Mouse (Mus musculus) lung, postnatal 25 days (tissue): ENCODE results near the gene St5.

Experiments
- DNase-seq: peaks from one replicate; pipeline ENCODE4 v3.0.0; 2022; ENCODE audit warnings: low spot score

Gene St5

DNA sequence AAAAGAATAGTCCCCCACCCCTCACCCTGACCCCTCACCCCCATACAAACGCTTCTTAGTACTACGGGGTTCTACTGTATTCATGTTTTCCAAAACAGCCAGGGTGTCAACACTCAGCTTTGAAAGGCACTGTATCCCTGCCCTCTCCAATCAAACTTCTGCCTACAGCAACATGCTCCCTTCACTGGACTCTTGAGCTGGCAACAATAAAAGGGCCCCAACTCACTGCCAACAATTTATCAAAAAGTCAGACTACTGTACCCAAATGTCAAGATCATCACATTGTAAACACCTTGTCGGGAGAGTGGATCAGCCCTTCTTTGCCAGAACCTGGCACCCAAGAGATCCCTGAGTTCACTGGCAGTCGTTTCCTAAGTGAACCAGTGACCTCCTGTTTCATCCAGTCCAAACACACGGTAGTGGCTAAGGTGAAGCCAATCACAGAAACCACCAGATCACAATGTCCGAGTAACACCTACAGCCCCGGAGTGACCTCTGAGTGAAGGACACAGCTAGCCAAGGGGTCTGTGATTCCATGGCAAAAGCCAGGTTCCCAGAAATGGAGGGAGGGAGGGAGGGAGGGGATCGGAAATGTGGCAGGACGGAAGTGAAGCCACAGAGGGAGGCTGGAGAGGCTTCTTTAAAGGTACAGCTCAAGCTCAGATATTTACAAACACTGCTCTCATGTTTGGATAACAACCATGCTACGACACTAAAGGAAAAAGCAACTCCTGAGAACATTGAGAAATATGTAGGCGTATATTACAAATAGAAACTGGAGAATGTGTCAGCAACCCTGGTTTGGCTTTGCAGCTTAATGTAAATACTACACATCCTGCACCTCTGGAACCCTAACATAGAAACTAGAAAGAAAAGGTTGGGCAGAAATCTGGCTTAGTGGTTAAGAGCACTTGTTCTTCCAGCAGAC, 136.3 kb downstream of the St5 start:
- DNase-seq: no peak

- DNase-seq: no peak
Measured at GRCm38 (mm10) chr7:109566327-109566726, 137.1 kb downstream of the St5 start.

GRCm38 (mm10) chr7:109563775-109564362, 139.5 kb downstream of the St5 start:
- DNase-seq: peak; percentile 55

DNA sequence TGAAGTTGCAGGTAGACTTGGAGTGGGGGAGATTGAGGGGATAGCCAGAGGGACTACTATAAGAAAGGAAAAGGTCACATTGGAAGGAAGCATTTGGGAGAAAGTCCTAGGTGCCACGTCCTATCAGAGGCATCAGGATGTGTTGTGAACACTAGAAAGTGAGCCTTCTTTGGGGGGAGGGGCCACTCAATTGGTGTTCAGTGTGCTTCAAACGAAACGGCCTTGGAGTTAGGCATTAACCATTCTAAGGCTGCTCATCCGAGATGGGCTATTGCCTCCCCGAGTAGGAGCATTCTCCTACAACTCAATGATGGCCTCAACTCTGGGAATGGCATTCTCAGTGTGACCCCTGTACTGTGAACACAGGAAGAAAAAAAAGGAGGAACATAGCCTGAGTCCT, 140.7 kb downstream of the St5 start:
- DNase-seq: no peak

DNA sequence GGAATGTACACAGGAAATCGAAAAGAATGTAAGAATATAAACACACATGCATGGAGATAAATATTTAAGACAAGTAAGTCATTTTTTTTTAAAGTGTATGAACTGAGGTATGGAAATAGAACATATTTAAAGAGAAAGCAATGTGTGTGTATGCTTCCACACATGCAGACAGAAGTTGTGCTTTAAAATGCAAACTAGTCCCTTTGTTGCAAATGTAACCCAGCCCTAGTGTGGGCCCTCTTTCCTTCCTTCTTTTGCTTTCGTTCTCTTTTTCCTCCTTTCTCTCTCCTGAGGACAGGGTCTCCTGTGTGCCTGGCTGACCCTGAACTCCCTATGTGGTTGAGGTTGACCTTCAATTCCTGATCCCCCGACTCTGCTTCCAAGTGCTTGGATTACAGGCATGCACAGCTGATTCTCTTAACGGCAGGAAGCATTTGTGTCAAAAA, 141.2 kb downstream of the St5 start:
- no peak for DNase-seq

GRCm38 (mm10) chr7:109561466-109562153, 141.8 kb downstream of the St5 start:
- peak; percentile 66 for DNase-seq

DNA sequence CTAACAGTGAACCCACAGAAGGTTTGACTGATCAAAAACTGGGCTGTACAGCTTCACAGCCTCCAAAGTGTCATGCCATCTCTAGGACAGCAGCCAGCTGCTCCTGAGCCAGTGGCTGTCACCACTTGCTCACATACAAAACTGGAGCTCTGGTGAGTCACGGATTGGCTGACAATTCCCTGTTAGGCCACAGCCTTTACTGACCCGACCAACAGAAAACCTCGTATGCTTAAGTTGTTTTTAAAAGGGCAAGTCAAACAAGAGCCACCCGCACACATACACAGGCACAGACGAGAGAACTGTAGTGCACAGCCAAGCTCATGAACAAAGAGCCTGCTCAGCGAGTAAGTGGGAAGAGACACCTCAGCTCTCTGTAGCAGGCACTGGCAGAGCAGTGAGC, 143.9 kb downstream of the St5 start:
- DNase-seq: peak; percentile 48

DNA sequence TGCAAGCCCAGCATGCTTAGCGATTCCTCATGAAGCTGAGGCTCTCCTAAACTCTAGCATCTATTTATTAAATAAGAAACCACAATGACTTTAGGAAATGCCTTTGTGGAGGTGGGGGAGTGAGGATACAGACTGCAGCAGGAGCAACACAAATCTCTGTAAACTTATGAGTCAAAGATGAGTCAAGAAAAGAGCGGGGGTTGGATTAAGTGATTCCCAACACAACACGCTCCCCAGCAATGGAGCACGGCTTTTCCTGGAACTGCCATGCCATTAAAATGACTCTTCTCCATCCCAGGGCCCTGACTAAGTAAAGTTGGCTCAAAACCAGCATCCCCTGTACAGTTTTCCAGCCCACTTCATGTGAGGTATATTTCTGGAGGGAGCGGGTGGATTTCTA, 156.7 kb downstream of the St5 start:
- no peak for DNase-seq

- DNase-seq: no peak
Measured at GRCm38 (mm10) chr7:109546186-109546585, 157.2 kb downstream of the St5 start.

DNA sequence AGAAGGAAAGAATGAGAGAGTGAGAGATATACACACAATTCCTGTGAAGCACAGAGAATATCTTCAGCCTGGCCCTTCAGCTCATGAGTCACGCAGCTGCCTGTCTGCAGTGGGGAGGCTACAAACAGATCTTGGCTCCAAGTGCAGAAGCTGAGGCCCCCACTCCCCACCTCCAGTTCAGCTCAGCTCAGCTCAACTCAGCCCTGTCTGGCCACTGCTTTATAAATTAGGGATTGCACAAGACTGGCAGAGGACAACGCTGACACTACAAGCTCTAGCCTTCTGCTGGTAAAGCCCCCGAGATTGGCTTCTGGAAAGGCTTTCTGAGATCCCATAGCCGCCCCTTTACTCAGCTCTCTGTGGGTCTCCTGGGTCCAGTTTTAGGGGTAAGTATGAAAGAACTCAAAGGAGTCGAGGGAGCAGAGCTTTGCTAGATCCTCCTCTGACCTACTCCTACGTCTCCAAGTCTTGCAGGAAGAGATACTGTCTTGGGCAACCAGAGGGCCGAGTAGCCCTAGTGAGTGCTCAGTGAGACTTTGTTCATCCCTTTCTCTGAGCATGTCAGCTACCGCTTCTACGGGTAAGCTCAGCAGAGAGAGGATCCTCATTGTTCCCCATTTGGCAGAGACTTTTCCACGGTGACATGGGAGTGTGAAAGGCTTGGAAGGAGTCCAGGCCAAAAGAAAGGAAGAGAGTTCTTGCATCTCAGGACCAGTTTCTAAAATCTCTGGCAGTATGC, 158.0 kb downstream of the St5 start:
- no peak for DNase-seq

DNA sequence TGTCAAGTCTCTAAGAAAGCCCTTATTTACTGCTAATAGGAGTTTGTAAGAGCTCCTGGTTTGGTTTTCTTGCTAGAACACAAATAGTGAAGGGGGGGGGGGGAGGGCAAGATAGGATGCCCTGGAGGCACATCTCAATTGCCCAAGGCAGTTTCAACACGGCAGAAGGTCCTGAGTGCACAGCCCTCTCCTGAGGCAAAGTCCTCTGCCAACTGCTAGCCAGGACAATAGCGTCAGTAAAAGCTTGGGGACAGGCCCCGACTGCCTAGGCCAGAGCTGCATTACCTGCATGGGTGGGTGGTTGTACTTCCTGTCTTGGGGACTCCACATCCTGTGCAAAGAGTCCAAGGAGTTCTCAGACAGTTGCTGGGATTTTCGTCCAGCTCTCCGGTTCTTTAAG, 158.6 kb downstream of the St5 start:
- DNase-seq: no peak

- no peak for DNase-seq
Measured at GRCm38 (mm10) chr7:109542364-109542628, 161.1 kb downstream of the St5 start.

DNA sequence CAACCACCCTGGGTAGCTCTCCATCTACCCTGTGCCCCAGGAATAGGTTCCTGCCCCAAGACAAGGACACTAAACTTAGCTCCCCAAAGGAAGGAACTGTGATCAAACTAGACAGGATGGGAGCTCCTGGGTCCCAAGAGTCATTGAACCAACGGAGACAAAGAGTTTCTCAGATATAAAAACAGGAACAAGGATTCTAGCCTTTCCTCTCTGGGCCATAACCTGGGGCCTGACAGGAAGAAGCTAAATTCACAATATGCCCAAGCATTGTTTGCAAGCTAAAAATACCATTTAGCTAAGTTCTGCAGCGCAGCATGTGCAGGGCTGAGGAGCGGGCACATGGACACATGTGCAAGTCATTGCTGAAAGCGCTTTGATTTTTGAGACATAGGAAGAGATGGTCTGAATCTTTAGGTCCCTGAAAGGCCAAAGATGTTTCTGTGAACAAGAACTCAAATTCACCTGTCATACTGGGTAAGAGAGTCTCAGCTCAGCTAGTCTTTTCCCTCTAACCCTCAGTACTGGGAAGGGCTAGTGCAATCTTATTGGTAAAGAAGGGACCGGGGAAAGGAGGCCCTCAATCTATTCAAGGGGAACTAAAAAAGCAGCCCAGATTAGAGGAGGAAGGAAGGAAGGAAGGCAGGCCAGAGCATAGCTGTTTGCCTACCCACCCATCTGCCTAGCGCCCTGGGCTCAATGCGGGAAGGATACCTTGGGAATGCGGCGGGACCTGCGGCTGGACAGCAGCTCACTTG, 161.6 kb downstream of the St5 start:
- DNase-seq: no peak

GRCm38 (mm10) chr7:109540902-109541301, 162.5 kb downstream of the St5 start:
- no peak for DNase-seq

DNA sequence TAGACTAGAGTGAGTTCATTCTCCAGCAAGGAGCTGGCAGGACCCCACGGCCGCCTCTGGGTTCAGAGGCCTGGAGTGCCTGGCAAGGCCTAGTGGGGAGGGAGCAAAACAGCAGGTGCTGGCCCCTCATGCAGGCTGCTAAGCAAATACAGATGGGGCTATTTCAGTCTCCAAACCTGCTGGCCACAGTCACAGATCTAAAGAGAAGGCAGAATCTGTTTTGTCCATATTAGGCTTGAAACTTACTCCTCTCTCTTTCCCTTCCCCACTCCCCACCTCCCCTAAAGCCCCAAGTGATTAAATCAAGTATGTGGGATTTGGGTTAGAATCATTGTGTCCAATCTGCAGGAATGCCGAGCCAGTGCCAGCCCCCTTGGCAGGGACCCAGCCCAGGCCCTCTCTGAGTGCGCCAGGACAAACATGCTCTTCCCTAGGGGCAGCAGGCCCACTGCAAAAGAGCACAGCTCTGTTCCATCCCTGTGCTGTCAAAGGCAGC, 166.9 kb downstream of the St5 start:
- no peak for DNase-seq

DNA sequence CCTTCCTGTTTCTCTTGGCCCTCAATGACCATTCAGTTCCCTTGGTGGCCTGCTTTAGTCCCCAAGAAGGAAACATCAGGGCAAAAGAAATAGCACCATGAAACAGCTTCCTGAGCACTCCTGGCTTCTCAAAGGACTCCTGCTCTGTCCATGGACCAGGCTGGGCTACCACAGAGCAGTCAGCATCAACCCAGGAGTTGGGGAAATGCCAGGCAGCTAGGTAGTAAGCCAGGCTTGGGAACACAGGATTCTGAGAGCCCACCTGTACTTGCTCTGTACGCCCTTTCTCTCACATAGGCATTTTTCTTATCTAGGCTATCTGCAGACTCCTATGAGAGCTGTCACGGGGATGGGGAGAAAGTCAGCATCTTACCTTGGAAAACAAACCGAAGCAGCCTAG, 168.5 kb downstream of the St5 start:
- no peak for DNase-seq

- no peak for DNase-seq
Measured at GRCm38 (mm10) chr7:109533888-109534287, 169.5 kb downstream of the St5 start.

- no peak for DNase-seq
Measured at GRCm38 (mm10) chr7:109533129-109533528, 170.3 kb downstream of the St5 start.

- no peak for DNase-seq
Measured at GRCm38 (mm10) chr7:109532691-109533090, 170.7 kb downstream of the St5 start.

GRCm38 (mm10) chr7:109531501-109531900, 171.9 kb downstream of the St5 start:
- no peak for DNase-seq

DNA sequence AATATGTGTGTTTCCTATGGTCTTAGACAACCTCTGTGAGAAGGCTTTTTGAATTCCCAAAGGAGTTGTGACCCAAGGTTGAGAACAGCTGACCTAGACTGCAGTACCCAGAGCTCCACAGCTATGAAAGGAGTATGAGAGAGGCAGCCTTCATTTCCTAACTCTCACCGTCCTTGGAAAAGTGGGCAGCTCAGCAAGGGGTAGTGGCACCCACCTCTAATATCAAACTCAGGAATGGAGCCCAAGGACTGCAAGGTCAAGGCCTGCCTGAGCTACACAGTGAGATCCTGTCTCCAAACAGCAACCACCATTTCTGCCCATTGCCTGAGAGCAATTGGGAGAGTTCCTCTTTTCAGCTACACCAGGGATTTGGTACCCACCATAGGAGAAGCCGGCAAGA, 173.7 kb downstream of the St5 start:
- DNase-seq: no peak

DNA sequence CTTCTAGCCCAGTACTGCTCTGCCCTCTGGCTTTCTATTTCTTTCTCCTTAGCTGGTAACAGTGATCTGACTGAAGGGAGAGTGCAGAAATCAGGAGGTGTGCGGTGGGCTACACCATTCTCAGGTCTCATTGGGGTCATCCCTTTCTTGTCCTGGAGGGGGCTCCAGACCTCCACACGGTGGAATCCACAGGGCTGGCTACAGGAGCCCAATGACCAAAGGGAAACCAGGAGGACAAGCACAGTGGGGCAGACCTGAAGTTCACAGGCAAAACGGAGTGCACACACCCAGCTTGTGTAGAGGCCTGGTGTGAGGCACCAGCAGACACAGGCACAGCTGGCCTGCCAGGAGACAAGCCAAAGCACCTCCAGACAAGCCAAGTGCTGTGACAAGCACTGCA, 175.0 kb downstream of the St5 start:
- DNase-seq: peak; percentile 60
